Mouse (Mus musculus) heart, postnatal 0 days (tissue): ENCODE data around the gene Prss57.

Experiments
- CTCF ChIP-seq: IDR thresholded peaks from 2 replicates; pipeline ENCODE4 v1.5.1; 2016; ENCODE audit warnings: antibody characterized with exemption, control low read depth, low read depth
- EP300 ChIP-seq: IDR thresholded peaks from 2 replicates; pipeline ENCODE4 v1.6.1; 2016; ENCODE audit warnings: antibody characterized with exemption, low read depth

- TF ChIP-seq EP300 (no peak), CTCF (no peak)
Observed at GRCm38 (mm10) chr10:79822372-79822771, 31.6 kb upstream of the Prss57 start.
